Mouse (Mus musculus): ENCODE measurements around the gene Dao. TPM values are rescaled to one million over a fixed set of nuclear protein-coding genes. Genes with fewer than 3 reads are reported as not detected.

Dao gene
- polyA plus RNA-seq, 1 experiment from 2014 or later = not detected

DNA sequence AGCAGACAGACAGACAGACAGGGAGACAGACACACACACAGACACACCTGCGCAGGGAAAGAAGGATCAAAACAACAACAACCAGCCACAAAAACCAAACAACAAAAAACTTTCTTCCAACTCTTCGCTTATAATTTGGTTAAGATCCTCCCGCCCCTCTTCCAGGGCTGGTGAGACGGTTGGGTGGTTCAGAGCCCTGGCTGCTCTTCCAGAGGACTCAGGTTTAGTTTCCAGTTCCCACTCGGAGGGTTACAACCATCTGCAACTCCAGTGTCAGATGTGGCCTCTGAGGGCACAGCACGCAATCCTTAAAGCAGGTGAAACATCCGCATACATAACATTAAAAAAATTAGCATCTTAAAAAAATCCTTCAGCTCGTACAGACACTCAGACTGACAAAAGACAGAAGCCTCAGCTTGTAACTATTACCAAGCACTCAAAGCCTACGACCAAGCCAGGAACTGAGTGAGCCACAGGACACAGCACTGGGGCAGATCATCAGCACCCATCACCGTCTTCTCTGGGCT is 32.0 kb upstream of the Dao start:
- no peak overlapping the region for H3K9ac ChIP-seq (replicated peaks)
- no peak overlapping the region for H3K27ac ChIP-seq (replicated peaks)
- peaks cover 2% of the 10 kb centered on the region; the same call in 1 of the 2 replicates for H3K36me3 ChIP-seq
- no peaks in the 10 kb centered on the region for H3K9me3 ChIP-seq
- 79% methylated on average over 10 of the region's 10 CpGs for WGBS
- no peaks in the 10 kb centered on the region for H3K27me3 ChIP-seq
- H3K4me2 ChIP-seq (replicated peaks) = no peak overlapping the region
- H3K4me3 ChIP-seq = no peak overlapping the region
- H3K4me1 ChIP-seq = peaks cover 34% of the 10 kb centered on the region
- no peak for ATAC-seq (replicated peaks)

GRCm38 (mm10) chr5:113972589-113973515 is 30.7 kb upstream of the Dao start:
- no peak overlapping the region for H3K9ac ChIP-seq (replicated peaks)
- ATAC-seq (replicated peaks) = peak; percentile 74
- H3K4me3 ChIP-seq = peak overlapping the region; percentile 17
- H3K27me3 ChIP-seq = no peaks in the 10 kb centered on the region
- H3K36me3 ChIP-seq = 0 out of 2 replicates have a peak, but pooled peaks cover 2% of the 10 kb centered on the region
- 14% methylated on average over 18 of the region's 18 CpGs for WGBS
- H3K27ac ChIP-seq (replicated peaks) = peak overlapping the region; percentile 64
- peaks cover 34% of the 10 kb centered on the region for H3K4me1 ChIP-seq
- H3K4me2 ChIP-seq (replicated peaks) = peak overlapping the region; percentile 35
- no peaks in the 10 kb centered on the region for H3K9me3 ChIP-seq

DNA sequence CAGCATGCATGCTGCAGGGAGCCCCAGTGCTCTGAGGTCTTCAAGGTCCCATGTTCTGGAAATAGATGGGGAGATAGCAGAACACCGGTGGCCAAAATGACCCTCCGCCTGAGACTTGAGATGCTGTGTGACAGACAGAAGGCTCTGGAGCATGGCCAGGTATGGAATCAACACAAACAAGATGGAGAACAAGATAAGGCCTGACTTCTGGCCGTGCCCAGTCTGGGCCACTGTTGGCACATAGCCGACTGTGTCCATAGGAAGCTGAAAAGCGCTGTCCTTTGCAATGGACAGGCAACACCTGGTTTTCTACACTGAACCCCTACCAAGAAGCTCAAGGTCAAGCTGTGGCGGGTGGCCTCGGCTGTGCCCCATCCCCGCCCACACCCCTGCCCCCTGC is 29.7 kb upstream of the Dao start:
- no peaks in the 10 kb centered on the region for H3K36me3 ChIP-seq
- ATAC-seq (replicated peaks) = no peak
- H3K4me1 ChIP-seq = peaks cover 34% of the 10 kb centered on the region
- no peak overlapping the region for H3K4me3 ChIP-seq
- WGBS = 99% methylated on average over 8 of the region's 8 CpGs
- peak overlapping the region; percentile 64 for H3K27ac ChIP-seq (replicated peaks)
- no peaks in the 10 kb centered on the region for H3K27me3 ChIP-seq
- H3K4me2 ChIP-seq (replicated peaks) = no peak overlapping the region
- no peaks in the 10 kb centered on the region for H3K9me3 ChIP-seq
- H3K9ac ChIP-seq (replicated peaks) = no peak overlapping the region

DNA sequence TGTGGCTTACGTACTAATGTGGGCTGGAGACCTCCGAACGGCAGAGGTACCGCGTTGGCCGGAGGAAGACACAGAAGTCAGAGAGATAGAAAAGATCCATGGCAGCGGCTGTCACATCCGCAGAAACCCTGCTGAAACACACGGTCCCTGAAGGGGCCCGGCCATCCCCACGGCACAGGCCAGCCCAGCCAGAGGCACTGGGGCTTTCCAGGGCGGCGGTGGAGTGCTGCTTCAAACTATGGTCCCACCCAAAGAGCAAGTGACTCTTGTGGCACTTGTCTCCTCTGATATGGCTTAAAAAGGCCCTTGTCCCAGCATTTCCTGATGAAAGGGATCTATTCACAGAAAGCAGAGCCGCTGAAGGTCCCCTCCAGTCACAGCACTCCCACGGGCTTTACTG is 28.9 kb upstream of the Dao start:
- no peak for ATAC-seq (replicated peaks)
- H3K9me3 ChIP-seq = no peaks in the 10 kb centered on the region
- H3K9ac ChIP-seq (replicated peaks) = no peak overlapping the region
- 69% methylated on average over 15 of the region's 15 CpGs for WGBS
- no peaks in the 10 kb centered on the region for H3K36me3 ChIP-seq
- no peak overlapping the region for H3K4me2 ChIP-seq (replicated peaks)
- no peaks in the 10 kb centered on the region for H3K27me3 ChIP-seq
- H3K27ac ChIP-seq (replicated peaks) = no peak overlapping the region; the same call in 1 of the 2 replicates
- no peak overlapping the region for H3K4me3 ChIP-seq
- H3K4me1 ChIP-seq = peaks cover 34% of the 10 kb centered on the region

GRCm38 (mm10) chr5:113975538-113976215 is 27.8 kb upstream of the Dao start:
- Histone ChIP-seq H3K4me3 (no peak overlapping the region), H3K4me1 (peaks cover 34% of the 10 kb centered on the region), H3K27me3 (no peaks in the 10 kb centered on the region), H3K4me2 (replicated peaks) (no peak overlapping the region), H3K36me3 (no peaks in the 10 kb centered on the region), H3K9me3 (no peaks in the 10 kb centered on the region), H3K27ac (replicated peaks) (no peak overlapping the region), H3K9ac (replicated peaks) (no peak overlapping the region)
- no peak for ATAC-seq (replicated peaks)
- 61% methylated on average over 9 of the region's 9 CpGs for WGBS

- WGBS = 88% methylated on average over 8 of the region's 8 CpGs
- Histone ChIP-seq H3K9ac (replicated peaks) (no peak overlapping the region), H3K9me3 (no peaks in the 10 kb centered on the region), H3K27me3 (no peaks in the 10 kb centered on the region), H3K4me1 (peaks cover 34% of the 10 kb centered on the region), H3K36me3 (no peaks in the 10 kb centered on the region; the same call in 1 of the 2 replicates), H3K27ac (replicated peaks) (no peak overlapping the region), H3K4me3 (no peak overlapping the region), H3K4me2 (replicated peaks) (no peak overlapping the region)
- no peak for ATAC-seq (replicated peaks)
These were observed 26.9 kb upstream of the Dao start for GRCm38 (mm10) chr5:113976597-113976996.

DNA sequence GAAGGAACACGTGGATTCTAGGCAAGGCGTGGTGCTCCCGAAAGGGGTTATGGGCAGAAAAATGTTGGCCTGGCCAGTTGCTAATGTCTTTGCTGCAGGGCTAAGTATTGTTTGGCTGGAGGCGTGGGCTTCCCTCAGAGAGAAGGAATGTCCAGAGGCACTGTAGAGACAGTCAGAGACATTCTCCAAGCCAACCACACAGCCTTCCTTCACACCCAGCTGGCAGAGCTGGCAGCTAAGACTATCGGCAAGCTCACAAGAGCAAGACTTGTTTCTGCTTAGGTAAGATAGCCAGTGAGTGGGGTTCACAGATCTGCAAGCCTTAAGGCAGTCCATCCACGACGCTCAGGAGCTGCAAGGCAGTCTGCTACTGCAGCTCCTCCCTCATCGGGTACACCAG is 26.2 kb upstream of the Dao start:
- H3K9ac ChIP-seq (replicated peaks) = no peak overlapping the region

GRCm38 (mm10) chr5:113980511-113980910 is 23.0 kb upstream of the Dao start:
- Histone ChIP-seq H3K4me1 (peaks cover 6% of the 10 kb centered on the region), H3K9me3 (no peaks in the 10 kb centered on the region), H3K27me3 (no peaks in the 10 kb centered on the region), H3K4me3 (no peak overlapping the region), H3K9ac (replicated peaks) (no peak overlapping the region), H3K27ac (replicated peaks) (no peak overlapping the region), H3K36me3 (no peaks in the 10 kb centered on the region; the same call in 1 of the 2 replicates), H3K4me2 (replicated peaks) (no peak overlapping the region)
- no peak for ATAC-seq (replicated peaks)
- WGBS = 93% methylated on average over 1 of the region's 1 CpGs

More for the DNA sequence above, 26.2 kb upstream of the Dao start:
- Histone ChIP-seq H3K27ac (replicated peaks) (no peak overlapping the region), H3K4me3 (no peak overlapping the region), H3K9me3 (no peaks in the 10 kb centered on the region), H3K36me3 (no peaks in the 10 kb centered on the region; the same call in 1 of the 2 replicates), H3K4me1 (peaks cover 34% of the 10 kb centered on the region), H3K4me2 (replicated peaks) (no peak overlapping the region), H3K27me3 (no peaks in the 10 kb centered on the region)
- ATAC-seq (replicated peaks) = no peak
- 83% methylated on average over 8 of the region's 8 CpGs for WGBS

DNA sequence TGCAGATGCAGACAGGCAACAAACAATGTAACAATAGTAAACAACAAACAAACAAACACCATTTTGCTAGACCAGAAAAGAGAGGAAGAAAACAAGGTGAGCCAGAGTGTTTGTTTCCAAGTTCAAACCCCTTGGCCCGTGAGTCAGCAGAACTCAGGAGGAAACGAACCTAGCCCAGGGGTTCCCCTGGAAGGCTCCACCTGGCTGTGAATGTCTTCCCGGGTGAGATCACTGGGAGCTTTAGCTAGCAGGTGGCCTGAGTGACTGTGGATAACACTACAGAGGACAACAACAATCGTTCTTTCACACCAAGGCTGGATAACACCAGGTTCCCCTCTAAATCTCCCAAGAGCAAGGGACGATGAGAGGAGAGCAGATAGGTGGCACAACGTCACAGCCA is 22.3 kb upstream of the Dao start:
- Histone ChIP-seq H3K4me2 (replicated peaks) (no peak overlapping the region), H3K27ac (replicated peaks) (no peak overlapping the region), H3K4me1 (peaks cover 3% of the 10 kb centered on the region; the same call in 1 of the 2 replicates), H3K4me3 (no peak overlapping the region), H3K36me3 (no peaks in the 10 kb centered on the region; the same call in 1 of the 2 replicates), H3K27me3 (no peaks in the 10 kb centered on the region), H3K9ac (replicated peaks) (no peak overlapping the region), H3K9me3 (no peaks in the 10 kb centered on the region)
- no peak for ATAC-seq (replicated peaks)
- 90% methylated on average over 6 of the region's 6 CpGs for WGBS

- ATAC-seq (replicated peaks) = no peak
- Histone ChIP-seq H3K36me3 (no peaks in the 10 kb centered on the region; the same call in 1 of the 2 replicates), H3K4me3 (no peak overlapping the region), H3K9me3 (no peaks in the 10 kb centered on the region), H3K4me2 (replicated peaks) (no peak overlapping the region), H3K27ac (replicated peaks) (no peak overlapping the region), H3K27me3 (no peaks in the 10 kb centered on the region), H3K4me1 (peaks cover 9% of the 10 kb centered on the region; the same call in 1 of the 2 replicates), H3K9ac (replicated peaks) (no peak overlapping the region)
- 86% methylated on average over 8 of the region's 8 CpGs for WGBS
These were observed 21.7 kb upstream of the Dao start for GRCm38 (mm10) chr5:113981843-113982242.

DNA sequence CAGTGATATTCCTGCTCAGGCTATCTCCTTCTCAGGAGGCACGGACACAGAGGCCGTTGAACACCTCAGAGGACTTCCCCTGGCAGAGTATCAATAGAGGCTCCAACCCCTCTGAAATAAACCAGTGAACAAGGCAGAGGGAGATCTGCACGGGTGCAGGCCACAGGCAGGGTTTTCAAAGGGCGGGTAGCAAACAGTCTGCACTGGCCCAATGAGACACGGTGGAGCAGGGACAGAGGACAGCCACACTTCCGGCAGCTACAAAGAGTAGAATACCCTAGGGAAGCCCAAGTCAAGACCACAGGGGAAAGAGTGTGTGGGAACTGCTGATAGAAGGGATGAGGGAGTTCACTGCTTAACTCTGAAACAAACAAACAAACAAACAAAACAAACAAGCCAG is 20.0 kb upstream of the Dao start:
- no peaks in the 10 kb centered on the region; the same call in 1 of the 2 replicates for H3K36me3 ChIP-seq
- H3K4me3 ChIP-seq = no peak overlapping the region
- no peaks in the 10 kb centered on the region for H3K27me3 ChIP-seq
- WGBS = 72% methylated on average over 6 of the region's 6 CpGs
- H3K27ac ChIP-seq (replicated peaks) = no peak overlapping the region
- H3K4me1 ChIP-seq = peaks cover 9% of the 10 kb centered on the region; the same call in 1 of the 2 replicates
- no peaks in the 10 kb centered on the region for H3K9me3 ChIP-seq
- no peak overlapping the region for H3K9ac ChIP-seq (replicated peaks)
- H3K4me2 ChIP-seq (replicated peaks) = no peak overlapping the region
- no peak for ATAC-seq (replicated peaks)

All from forebrain, embryonic 15.5 days (tissue).